Mouse (Mus musculus) MEL (cell line): ENCODE measurements around the gene Abhd16a. TPM values are rescaled to one million over a fixed set of nuclear protein-coding genes. Genes with fewer than 3 reads are reported as not detected.

Experiments
- DNase-seq: peaks from one replicate; pipeline ENCODE4 v3.0.0; 2011; ENCODE audit warnings: low read depth, low spot score
- H3K27ac ChIP-seq: 2 replicates; pipeline ENCODE4 v1.5.1; 2012; ENCODE audit warnings: low read depth, mild to moderate bottlenecking, control low read depth, low read length, moderate library complexity; ENCODE audit not compliant: control insufficient read depth
- H3K27me3 ChIP-seq, 2 experiments: fragments of 150-350 bp in 1 of 2; sonication (generic) in 1 of 2; 2 replicates each; pipeline ENCODE4 v1.6.1; 2012; ENCODE audit warnings: low read length in 2 of 2, mild to moderate bottlenecking in 2 of 2, improper control_type of control experiment in 1 of 2, moderate library complexity in 1 of 2; ENCODE audit not compliant: insufficient read depth in 2 of 2, control insufficient read depth in 1 of 2
- H3K36me3 ChIP-seq, 2 experiments: 2 replicates each; pipeline ENCODE4 v1.6.1; 2012 to 2014; ENCODE audit warnings: low read length in 2 of 2, improper control_type of control experiment in 1 of 2, inconsistent platforms in 1 of 2, mild to moderate bottlenecking in 1 of 2; ENCODE audit not compliant: insufficient read depth in 2 of 2, control insufficient read depth in 1 of 2
- H3K4me1 ChIP-seq, 2 experiments: fragments of 150-350 bp in 1 of 2; sonication (generic) in 1 of 2; 2 replicates each; pipeline ENCODE4 v1.6.1; 2012; ENCODE audit warnings: low read length in 2 of 2, improper control_type of control experiment in 1 of 2, mild to moderate bottlenecking in 1 of 2; ENCODE audit not compliant: insufficient read depth in 2 of 2, control insufficient read depth in 1 of 2
- H3K4me3 ChIP-seq, 2 experiments: fragments of 150-350 bp in 1 of 2; sonication (generic) in 1 of 2; 2 replicates each; pipeline ENCODE4 v1.5.1; 2012; ENCODE audit warnings: low read depth in 2 of 2, low read length in 2 of 2, mild to moderate bottlenecking in 2 of 2, moderate library complexity in 2 of 2, control low read depth in 1 of 2, improper control_type of control experiment in 1 of 2; ENCODE audit not compliant: control insufficient read depth in 1 of 2, insufficient read depth in 1 of 2
- H3K79me2 ChIP-seq: 2 replicates; pipeline ENCODE4 v1.6.1; 2012; ENCODE audit warnings: mild to moderate bottlenecking, low read length, moderate library complexity; ENCODE audit not compliant: control insufficient read depth, poor library complexity, insufficient read depth
- H3K9ac ChIP-seq: 2 replicates; pipeline ENCODE4 v1.6.1; 2012; ENCODE audit warnings: low read depth, mild to moderate bottlenecking, control low read depth, low read length, moderate library complexity; ENCODE audit not compliant: control insufficient read depth, poor library complexity, severe bottlenecking
- H3K9me3 ChIP-seq: fragments of 150-350 bp; sonication (generic); replicated peaks from 2 replicates; pipeline ENCODE4 v1.6.1; 2012; ENCODE audit warnings: mild to moderate bottlenecking, low read length, improper control_type of control experiment, moderate library complexity; ENCODE audit not compliant: insufficient read depth
- BHLHE40 ChIP-seq: IDR thresholded peaks from 2 replicates; pipeline ENCODE4 v1.6.1; 2012; ENCODE audit warnings: low read depth, mild to moderate bottlenecking, inconsistent platforms, low read length, improper control_type of control experiment, borderline replicate concordance
- CHD1 ChIP-seq: IDR thresholded peaks from 2 replicates; pipeline ENCODE4 v1.6.1; 2012; ENCODE audit warnings: low read depth, mild to moderate bottlenecking, inconsistent platforms, low read length, improper control_type of control experiment
- CHD2 ChIP-seq: IDR thresholded peaks from 2 replicates; pipeline ENCODE4 v1.6.1; 2011; ENCODE audit warnings: low read length, improper control_type of control experiment
- E2F4 ChIP-seq: IDR thresholded peaks from 2 replicates; pipeline ENCODE4 v1.6.1; 2011; ENCODE audit warnings: low read depth, low read length, improper control_type of control experiment, borderline replicate concordance
- ELF1 ChIP-seq: IDR thresholded peaks from 2 replicates; pipeline ENCODE4 v1.6.1; 2014; ENCODE audit warnings: low read depth, mild to moderate bottlenecking, inconsistent platforms, low read length, improper control_type of control experiment, moderate library complexity
- EP300 ChIP-seq, 2 experiments: IDR thresholded peaks; 2 replicates each; pipeline ENCODE4 v1.6.1; 2011; ENCODE audit warnings: improper control_type of control experiment in 2 of 2, low read length in 2 of 2, low read depth in 1 of 2, mild to moderate bottlenecking in 1 of 2
- GATA1 ChIP-seq: IDR thresholded peaks from 2 replicates; pipeline ENCODE4 v1.6.1; 2011; ENCODE audit warnings: low read depth, low read length, improper control_type of control experiment
- HCFC1 ChIP-seq: IDR thresholded peaks from 2 replicates; pipeline ENCODE4 v1.6.1; 2012; ENCODE audit warnings: low read depth, mild to moderate bottlenecking, inconsistent platforms, low read length, improper control_type of control experiment, moderate library complexity
- JUND ChIP-seq: IDR thresholded peaks from 2 replicates; pipeline ENCODE4 v1.6.1; 2011; ENCODE audit warnings: low read depth, mild to moderate bottlenecking, improper control_type of control experiment, low read length
- KAT2A ChIP-seq: conservative IDR thresholded peaks from 2 replicates; pipeline ENCODE4 v1.6.1; 2012; ENCODE audit warnings: low read depth, low read length, improper control_type of control experiment, inconsistent platforms
- MAFK ChIP-seq: IDR thresholded peaks from 2 replicates; pipeline ENCODE4 v1.6.1; 2011; ENCODE audit warnings: low read depth, mild to moderate bottlenecking, low read length, improper control_type of control experiment, borderline replicate concordance
- MAZ ChIP-seq: IDR thresholded peaks from 2 replicates; pipeline ENCODE4 v1.6.1; 2012; ENCODE audit warnings: low read depth, mild to moderate bottlenecking, inconsistent platforms, low read length, improper control_type of control experiment
- MEF2A ChIP-seq: IDR thresholded peaks from 2 replicates; pipeline ENCODE4 v1.6.1; 2014; ENCODE audit warnings: low read depth, mild to moderate bottlenecking, inconsistent platforms, low read length, improper control_type of control experiment; ENCODE audit not compliant: poor library complexity, insufficient replicate concordance, severe bottlenecking; ENCODE audit errors: extremely low read depth
- MXI1 ChIP-seq: IDR thresholded peaks from 2 replicates; pipeline ENCODE4 v1.6.1; 2011; ENCODE audit warnings: mild to moderate bottlenecking, low read depth, low read length, improper control_type of control experiment
- MYB ChIP-seq: IDR thresholded peaks from 2 replicates; pipeline ENCODE4 v1.6.1; 2011; ENCODE audit warnings: mild to moderate bottlenecking, low read depth, low read length, improper control_type of control experiment
- MYC ChIP-seq: IDR thresholded peaks from 2 replicates; pipeline ENCODE4 v1.6.1; 2011; ENCODE audit warnings: low read depth, mild to moderate bottlenecking, low read length, improper control_type of control experiment, moderate library complexity
- NELFE ChIP-seq: IDR thresholded peaks from 2 replicates; pipeline ENCODE4 v1.6.1; 2011; ENCODE audit warnings: low read depth, low read length, improper control_type of control experiment
- NRF1 ChIP-seq: IDR thresholded peaks from 2 replicates; pipeline ENCODE4 v1.6.1; 2014; ENCODE audit warnings: low read depth, mild to moderate bottlenecking, inconsistent platforms, low read length, improper control_type of control experiment, moderate library complexity; ENCODE audit not compliant: poor library complexity, insufficient read depth, severe bottlenecking
- POLR2A ChIP-seq, 2 experiments: IDR thresholded peaks; 2 replicates each; pipeline ENCODE4 v1.6.1; 2011 to 2012; ENCODE audit warnings: low read length in 2 of 2, mild to moderate bottlenecking in 2 of 2, control low read depth in 1 of 2, improper control_type of control experiment in 1 of 2, low read depth in 1 of 2, moderate library complexity in 1 of 2; ENCODE audit not compliant: control insufficient read depth in 1 of 2, insufficient read depth in 1 of 2, poor library complexity in 1 of 2
- POLR2AphosphoS2 ChIP-seq: IDR thresholded peaks from 2 replicates; pipeline ENCODE4 v1.6.1; 2011; ENCODE audit warnings: low read length, improper control_type of control experiment
- RAD21 ChIP-seq: IDR thresholded peaks from 2 replicates; pipeline ENCODE4 v1.6.1; 2011; ENCODE audit warnings: mild to moderate bottlenecking, low read depth, low read length, improper control_type of control experiment
- RCOR1 ChIP-seq: IDR thresholded peaks from 2 replicates; pipeline ENCODE4 v1.6.1; 2012; ENCODE audit warnings: low read depth, mild to moderate bottlenecking, inconsistent platforms, low read length, improper control_type of control experiment
- SIN3A ChIP-seq: IDR thresholded peaks from 2 replicates; pipeline ENCODE4 v1.6.1; 2012; ENCODE audit warnings: low read length, improper control_type of control experiment, inconsistent platforms
- SMC3 ChIP-seq: IDR thresholded peaks from 2 replicates; pipeline ENCODE4 v1.6.1; 2011; ENCODE audit warnings: low read depth, low read length, improper control_type of control experiment
- TAL1 ChIP-seq: IDR thresholded peaks from 2 replicates; pipeline ENCODE4 v1.6.1; 2012; ENCODE audit warnings: mild to moderate bottlenecking, inconsistent platforms, low read length, moderate library complexity, mixed read lengths
- TBP ChIP-seq: IDR thresholded peaks from 2 replicates; pipeline ENCODE4 v1.8.0; 2011; ENCODE audit warnings: low read depth, low read length, improper control_type of control experiment
- TCF12 ChIP-seq: IDR thresholded peaks from 2 replicates; pipeline ENCODE4 v1.6.1; 2014; ENCODE audit warnings: low read depth, mild to moderate bottlenecking, inconsistent platforms, low read length, improper control_type of control experiment, moderate library complexity
- UBTF ChIP-seq: IDR thresholded peaks from 2 replicates; pipeline ENCODE4 v1.6.1; 2012; ENCODE audit warnings: low read depth, mild to moderate bottlenecking, inconsistent platforms, low read length, improper control_type of control experiment, moderate library complexity, borderline replicate concordance; ENCODE audit not compliant: insufficient read depth
- USF1 ChIP-seq: IDR thresholded peaks from 2 replicates; pipeline ENCODE4 v1.6.1; 2014; ENCODE audit warnings: low read depth, mild to moderate bottlenecking, inconsistent platforms, low read length, improper control_type of control experiment, moderate library complexity
- USF2 ChIP-seq, 2 experiments: IDR thresholded peaks; 2 replicates each; pipeline ENCODE4 v1.6.1; 2011 to 2012; ENCODE audit warnings: improper control_type of control experiment in 2 of 2, low read length in 2 of 2, borderline replicate concordance in 1 of 2, inconsistent platforms in 1 of 2, low read depth in 1 of 2, mild to moderate bottlenecking in 1 of 2; ENCODE audit not compliant: insufficient read depth in 1 of 2
- ZC3H11A ChIP-seq: IDR thresholded peaks from 2 replicates; pipeline ENCODE4 v1.6.1; 2012; ENCODE audit warnings: low read depth, mild to moderate bottlenecking, inconsistent platforms, low read length, improper control_type of control experiment
- ZKSCAN1 ChIP-seq: IDR thresholded peaks from 2 replicates; pipeline ENCODE4 v1.6.1; 2012; ENCODE audit warnings: low read depth, mild to moderate bottlenecking, inconsistent platforms, low read length, improper control_type of control experiment, moderate library complexity
- ZMIZ1 ChIP-seq: IDR thresholded peaks from 2 replicates; pipeline ENCODE4 v1.6.1; 2012; ENCODE audit warnings: low read depth, mild to moderate bottlenecking, inconsistent platforms, low read length, improper control_type of control experiment, moderate library complexity
- ZNF384 ChIP-seq: IDR thresholded peaks from 2 replicates; pipeline ENCODE4 v1.6.1; 2012; ENCODE audit warnings: low read depth, mild to moderate bottlenecking, inconsistent platforms, low read length, improper control_type of control experiment
- polyA plus RNA-seq, 2 experiments: library from polyadenylated mRNA; stranded (reverse) in 1 of 2; unstranded in 1 of 2; fragments of >175 nt in 1 of 2; fragments of >200 nt in 1 of 2; gene quantifications; 2 replicates each; pipeline versions ENCODE4 v1.2.1 to v1.2.4; 2012; ENCODE audit warnings: low replicate concordance in 2 of 2, low read depth in 1 of 2; ENCODE audit not compliant: insufficient read length in 2 of 2, insufficient read depth in 1 of 2, missing spikeins in 1 of 2
- total RNA-seq: library from RNA; depleted of rRNA; stranded (reverse); fragments of 300-350 nt; gene quantifications from 2 replicates; pipeline ENCODE4 v1.2.3, GENCODE M21; 2012; rRNA removed

Abhd16a gene
- 86.9 and 126 TPM in 2 replicates for total RNA-seq
- 10 to 100 TPM in 1 of 2 experiments, not detected in 1; 96.1 TPM for polyA plus RNA-seq

- no peaks in the 10 kb centered on the region for H3K9me3 ChIP-seq
- TF ChIP-seq TCF12 (peak; percentile 48), MXI1 (peak; percentile 78), NELFE (peak; percentile 90), ZMIZ1 (peak; percentile 89), USF1 (0 out of 2 replicates have a peak, but pooled peaks have one; percentile 47), ZKSCAN1 (no peak), POLR2AphosphoS2 (peak; percentile 88; the same call in 1 of the 2 replicates), MEF2A (no peak), UBTF (0 out of 2 replicates have a peak, but pooled peaks have one; percentile 46), JUND (no peak), ZNF384 (no peak), GATA1 (no peak), RAD21 (no peak), MYB (no peak), HCFC1 (peak; percentile 72), E2F4 (no peak), BHLHE40 (peak; percentile 8; the same call in 1 of the 2 replicates), RCOR1 (0 out of 2 replicates have a peak, but pooled peaks have one; percentile 15), SMC3 (no peak), CHD2 (no peak), CHD1 (peak; percentile 99), MAZ (peak; percentile 87; the same call in 1 of the 2 replicates), TAL1 (no peak), MAFK (no peak), NRF1 (peak; percentile 42; the same call in 1 of the 2 replicates), USF2 (IDR thresholded peaks at IDR 0.05; ENCODE audit: borderline replicate concordance in 1 of 2, insufficient read depth in 1 of 2, low read depth in 1 of 2, low read length in 2 of 2) (no peak), MYC (peak; percentile 80; the same call in 1 of the 2 replicates), ELF1 (no peak), KAT2A (no peak; the same call in 1 of the 2 replicates), POLR2A (IDR thresholded peaks at IDR 0.05; ENCODE audit: control insufficient read depth in 1 of 2, insufficient read depth in 1 of 2, low read depth in 1 of 2, low read length in 2 of 2, poor library complexity in 1 of 2) (peak; percentile 73 to 84), TBP (peak; percentile 66; the same call in 1 of the 2 replicates), ZC3H11A (no peak), SIN3A (peak; percentile 42), EP300 (IDR thresholded peaks at IDR 0.05; ENCODE audit: low read depth in 1 of 2, low read length in 2 of 2) (peak in 1 of 2 experiments; percentile 15; a peak in 1 of 4 replicates)
Observed at GRCm38 (mm10) chr17:35088825-35089644, at the start of gene Abhd16a. Gene Abhd16a (plus strand): TSS chr17:35089263.

More at GRCm38 (mm10) chr17:35088825-35089644, at the start of gene Abhd16a:
- Histone ChIP-seq H3K27ac (peak within 1 kb of the TSS; percentile 81), H3K4me1 (peaks cover 5 to 32% of the 10 kb centered on the region in 2 experiments), H3K79me2 (peaks cover 18% of the 10 kb centered on the region), H3K36me3 (peaks cover 0 to 14% of the 10 kb centered on the region in 2 experiments; a peak in 2 of 4 replicates), H3K27me3 (no peaks in the 10 kb centered on the region), H3K9ac (peak within 1 kb of the TSS; percentile 87), H3K4me3 (peak within 1 kb of the TSS; percentile 69 to 94)
- DNase-seq, result peak; percentile 96
